In genomic region chr10:77206565-77207079, GRCm38 (mm10) we compare ENCODE assay signal across 8 mouse cellular contexts. TPM values are rescaled to one million over a fixed set of nuclear protein-coding genes. Genes with fewer than 3 reads are reported as not detected.
DNase-seq lines count a peak whose midpoint lies in the region; ATAC-seq and TF ChIP-seq lines count a peak whose summit lies in the region.

No protein-coding gene starts in this region.

- peak; percentile 61 for DNase-seq in urinary bladder, postnatal 14 days (ENCODE audit: low spot score)
- no peak for DNase-seq in urinary bladder, postnatal 25 days (ENCODE audit: low spot score)
- DNase-seq in embryonic facial prominence, embryonic 14.5 days (ENCODE audit: low spot score) = peak; percentile 91
- peak; percentile 82 for DNase-seq in heart, postnatal 0 days (ENCODE audit: low spot score)
- DNase-seq in layer of hippocampus, adult 8-10 months (ENCODE audit: low spot score in 2 of 2) = peak; percentile 64 to 68
- DNase-seq in lung, postnatal 14 days = peak; percentile 47
- DNase-seq in retina, embryonic 14.5 days (ENCODE audit: low spot score) = no peak
- no peak for DNase-seq in spleen, postnatal 10 days (ENCODE audit: low spot score in 2 of 2)

- no peak overlapping the region for H3K4me3 ChIP-seq in embryonic facial prominence, embryonic 14.5 days (ENCODE audit: low read depth, low read length)
- no peak overlapping the region for H3K4me3 ChIP-seq in heart, postnatal 0 days (ENCODE audit: low read depth, low read length)

- TF ChIP-seq CTCF in heart, postnatal 0 days (IDR thresholded peaks at IDR 0.05; ENCODE audit: low read depth) = no peak

- H3K27me3 ChIP-seq in embryonic facial prominence, embryonic 14.5 days (replicated peaks; ENCODE audit: control insufficient read depth, insufficient read depth, low read length) = no peaks in the 10 kb centered on the region
- H3K27me3 ChIP-seq in heart, postnatal 0 days (ENCODE audit: control insufficient read depth, insufficient read depth, low read length) = no peaks in the 10 kb centered on the region

- peak; percentile 71; the same call in 1 of the 2 replicates for ATAC-seq in embryonic facial prominence, embryonic 14.5 days (ENCODE audit: low read depth)
- peak; percentile 80 for ATAC-seq in heart, postnatal 0 days (ENCODE audit: insufficient read depth, low read depth)

- TF ChIP-seq EP300 in heart, postnatal 0 days (IDR thresholded peaks at IDR 0.05; ENCODE audit: low read depth) = 0 out of 2 replicates have a peak, but pooled peaks have one; percentile 31

- WGBS in embryonic facial prominence, embryonic 14.5 days = 26% methylated on average over 3 of the region's 3 CpGs
- 30% methylated on average over 3 of the region's 3 CpGs for WGBS in heart, postnatal 0 days

- H3K4me2 ChIP-seq in embryonic facial prominence, embryonic 14.5 days (ENCODE audit: low read depth, low read length) = no peak overlapping the region
- no peak overlapping the region for H3K4me2 ChIP-seq in heart, postnatal 0 days (ENCODE audit: low read depth, low read length)

- H3K27ac ChIP-seq in embryonic facial prominence, embryonic 14.5 days (replicated peaks; ENCODE audit: low read depth, low read length) = peak overlapping the region; percentile 83
- peak overlapping the region; percentile 78 for H3K27ac ChIP-seq in heart, postnatal 0 days (ENCODE audit: low read depth)

- H3K9me3 ChIP-seq in embryonic facial prominence, embryonic 14.5 days (ENCODE audit: control insufficient read depth, low read length) = no peaks in the 10 kb centered on the region
- no peaks in the 10 kb centered on the region for H3K9me3 ChIP-seq in heart, postnatal 0 days (replicated peaks; ENCODE audit: control insufficient read depth, low read length)

- no peak overlapping the region for H3K9ac ChIP-seq in embryonic facial prominence, embryonic 14.5 days (ENCODE audit: low read depth, low read length)
- H3K9ac ChIP-seq in heart, postnatal 0 days (replicated peaks; ENCODE audit: low read depth, low read length) = no peak overlapping the region

- peaks cover 18% of the 10 kb centered on the region for H3K4me1 ChIP-seq in embryonic facial prominence, embryonic 14.5 days (ENCODE audit: control insufficient read depth, insufficient read depth, low read length)
- peaks cover 16% of the 10 kb centered on the region; the same call in 1 of the 2 replicates for H3K4me1 ChIP-seq in heart, postnatal 0 days (ENCODE audit: control insufficient read depth, insufficient read depth)

- no peaks in the 10 kb centered on the region for H3K36me3 ChIP-seq in embryonic facial prominence, embryonic 14.5 days (ENCODE audit: control insufficient read depth, insufficient read depth, low read length)
- H3K36me3 ChIP-seq in heart, postnatal 0 days (replicated peaks; ENCODE audit: control insufficient read depth, insufficient read depth, low read length) = no peaks in the 10 kb centered on the region

RNA-seq across cellular contexts. Expression of gene Col18a1, which starts 40.3 kb away (rescaled TPM):
- polyA plus RNA-seq in embryonic facial prominence, embryonic 14.5 days (2014; fragmentation: Nextera tagmentation; extraction: Ambion mirVana) = 77.8 and 94.5 TPM in 2 replicates
- total RNA-seq in heart, postnatal 0 days (2014; rRNA removed; ENCODE audit: low replicate concordance) = 130 and 133 TPM in 2 replicates
- 40.6 and 47.3 TPM in 2 replicates for polyA plus RNA-seq in heart, postnatal 0 days (2015; fragmentation: Nextera tagmentation; extraction: Ambion mirVana)
- 1 to 10 TPM; 3.9 to 4.5 (median 4.3) TPM for total RNA-seq in layer of hippocampus, adult 8-10 months (2022)

RNA-seq across cellular contexts. Expression of gene Pofut2, which starts 52.4 kb away (rescaled TPM):
- 168 and 170 TPM in 2 replicates for polyA plus RNA-seq in embryonic facial prominence, embryonic 14.5 days (2014; fragmentation: Nextera tagmentation; extraction: Ambion mirVana)
- 78.8 and 94.1 TPM in 2 replicates for total RNA-seq in heart, postnatal 0 days (2014; rRNA removed; ENCODE audit: low replicate concordance)
- 71.1 and 72.4 TPM in 2 replicates for polyA plus RNA-seq in heart, postnatal 0 days (2015; fragmentation: Nextera tagmentation; extraction: Ambion mirVana)
- 10 to 100 TPM; 30.8 to 38.4 (median 32.9) TPM for total RNA-seq in layer of hippocampus, adult 8-10 months (2022)

Comparison
In these comparisons a context has a peak if more than half of its experiments do, and no peak if none do; other contexts are left out.
1. DNase-seq: peak in urinary bladder, postnatal 14 days (single experiment), embryonic facial prominence, embryonic 14.5 days (single experiment), heart, postnatal 0 days (single experiment), layer of hippocampus, adult 8-10 months (2 of 2) and lung, postnatal 14 days (single experiment); none in urinary bladder, postnatal 25 days (single experiment), retina, embryonic 14.5 days (single experiment) and spleen, postnatal 10 days (0 of 2).
2. RNA of gene Col18a1, which starts 40.3 kb away (total RNA-seq): 130 to 133 TPM in heart, postnatal 0 days; 3.9 to 4.5 TPM in layer of hippocampus, adult 8-10 months; every median in the first group is over 10 times any median in the second.